Mouse (Mus musculus): ENCODE results near the gene Plekhb2.

The Plekhb2 gene

GRCm38 (mm10) chr1:34831381-34831780 is 18.4 kb upstream of the Plekhb2 start:
- in situ Hi-C loops (cut with MboI, MseI) = no loop called here

DNA sequence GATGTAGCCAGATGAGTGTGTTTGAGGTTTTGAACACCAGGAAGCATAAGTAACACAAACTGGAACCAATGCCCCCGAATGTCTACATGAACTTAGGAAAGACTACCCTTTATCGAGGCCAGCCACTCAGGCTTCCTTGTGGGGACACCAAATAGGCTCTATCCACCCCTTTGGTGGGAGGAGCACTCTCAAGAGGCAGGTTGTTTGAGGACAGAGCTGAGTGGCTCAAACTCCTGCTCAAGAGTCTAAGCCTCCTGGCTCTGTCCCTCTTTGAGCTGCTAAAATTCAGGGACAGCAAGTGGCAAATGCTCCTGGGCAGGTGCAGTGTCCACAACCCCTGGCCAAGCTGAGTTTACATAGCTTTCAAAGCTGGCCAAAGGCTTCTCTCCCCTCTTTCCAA is 14.9 kb upstream of the Plekhb2 start:
- in situ Hi-C loops (cut with MboI, MseI) = no loop called here

- in situ Hi-C loops (cut with MboI, MseI) = no loop called here
Observed at GRCm38 (mm10) chr1:34837951-34838689, 11.7 kb upstream of the Plekhb2 start.

GRCm38 (mm10) chr1:34839241-34839640 is 10.5 kb upstream of the Plekhb2 start:
- in situ Hi-C loops (cut with MboI, MseI) = no loop called here

DNA sequence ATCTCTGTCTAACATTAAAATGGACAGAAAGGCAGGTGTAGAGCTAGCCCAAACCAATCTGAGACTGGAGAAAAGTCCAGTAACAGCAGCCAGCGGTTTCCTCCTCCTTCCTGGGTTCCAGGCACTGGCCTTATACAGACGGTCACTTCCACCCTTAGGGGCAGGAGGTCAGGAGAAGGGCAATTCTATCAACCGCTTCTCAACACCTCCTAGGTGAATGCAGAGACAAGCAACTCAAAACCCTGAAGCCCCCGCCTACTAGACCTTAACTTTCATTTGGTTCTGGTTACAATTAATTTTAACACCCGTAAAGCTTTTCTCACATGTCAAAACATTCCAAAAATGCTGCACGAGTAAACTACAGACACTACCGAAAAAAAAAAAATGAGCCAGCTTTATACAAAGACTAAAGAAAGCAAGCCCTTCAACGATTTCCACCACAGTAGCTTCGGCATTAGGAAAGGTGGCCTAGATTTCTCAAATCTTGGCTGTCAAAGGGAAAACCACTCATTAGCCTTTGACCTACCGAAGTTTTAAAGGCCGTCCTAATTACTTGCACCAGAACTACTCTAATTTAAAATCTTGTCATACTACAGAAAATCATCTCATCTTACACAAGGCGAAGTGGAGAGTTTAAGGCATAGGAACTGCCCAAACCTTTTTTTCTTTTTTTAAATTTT is 7.9 kb upstream of the Plekhb2 start:
- in situ Hi-C loops (cut with MboI, MseI) = no loop called here

DNA sequence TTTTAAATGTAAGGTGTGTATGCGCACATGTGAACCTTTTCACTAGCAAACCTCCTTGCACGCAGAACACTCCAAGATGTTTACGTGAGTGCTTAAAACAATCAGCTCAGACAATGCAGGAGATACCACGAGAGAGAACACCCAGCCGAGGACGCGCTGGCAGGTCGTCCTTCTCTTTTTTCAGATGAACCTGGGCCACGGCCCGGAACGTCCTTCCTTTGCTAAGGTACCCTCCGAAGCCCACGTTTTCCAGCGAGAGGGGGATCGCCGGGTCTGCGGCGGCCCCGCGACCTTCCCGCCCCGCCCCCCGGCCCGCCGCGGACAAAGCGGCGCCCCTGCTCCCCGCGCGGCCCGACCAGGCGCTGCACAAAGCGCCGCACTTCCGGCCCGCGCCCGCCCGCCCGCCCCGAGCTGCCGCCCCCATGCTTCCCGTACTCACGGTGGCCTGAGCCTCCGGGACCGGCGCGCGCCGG is 7.4 kb upstream of the Plekhb2 start:
- in situ Hi-C loops (cut with MboI, MseI) = no loop called here

GRCm38 (mm10) chr1:34842887-34843618 is 6.7 kb upstream of the Plekhb2 start, which contains the start of gene Fam168b:
Gene Fam168b, minus strand, starts transcription at chr1:34843065.
- in situ Hi-C loops (cut with MboI, MseI) = no loop called here

DNA sequence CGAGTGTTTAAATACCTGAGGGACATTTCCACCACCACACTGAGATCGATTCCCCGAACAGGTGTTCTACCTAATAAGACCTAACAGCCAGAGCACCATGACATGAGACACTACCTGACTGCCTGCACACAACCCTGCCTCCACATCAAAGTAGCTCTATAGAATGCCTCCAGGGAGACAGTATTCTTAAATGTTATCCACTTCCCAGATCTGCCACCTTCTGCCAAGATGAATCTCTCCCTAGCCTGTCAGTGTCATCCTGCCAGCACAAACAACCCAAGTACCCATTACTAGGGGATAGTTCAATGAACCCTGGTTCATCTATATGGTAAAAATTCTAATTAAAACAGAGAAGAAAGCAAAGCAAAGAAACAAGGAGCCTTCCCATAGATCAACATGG is 2.7 kb upstream of the Plekhb2 start:
- in situ Hi-C loops (cut with MboI, MseI) = no loop called here

DNA sequence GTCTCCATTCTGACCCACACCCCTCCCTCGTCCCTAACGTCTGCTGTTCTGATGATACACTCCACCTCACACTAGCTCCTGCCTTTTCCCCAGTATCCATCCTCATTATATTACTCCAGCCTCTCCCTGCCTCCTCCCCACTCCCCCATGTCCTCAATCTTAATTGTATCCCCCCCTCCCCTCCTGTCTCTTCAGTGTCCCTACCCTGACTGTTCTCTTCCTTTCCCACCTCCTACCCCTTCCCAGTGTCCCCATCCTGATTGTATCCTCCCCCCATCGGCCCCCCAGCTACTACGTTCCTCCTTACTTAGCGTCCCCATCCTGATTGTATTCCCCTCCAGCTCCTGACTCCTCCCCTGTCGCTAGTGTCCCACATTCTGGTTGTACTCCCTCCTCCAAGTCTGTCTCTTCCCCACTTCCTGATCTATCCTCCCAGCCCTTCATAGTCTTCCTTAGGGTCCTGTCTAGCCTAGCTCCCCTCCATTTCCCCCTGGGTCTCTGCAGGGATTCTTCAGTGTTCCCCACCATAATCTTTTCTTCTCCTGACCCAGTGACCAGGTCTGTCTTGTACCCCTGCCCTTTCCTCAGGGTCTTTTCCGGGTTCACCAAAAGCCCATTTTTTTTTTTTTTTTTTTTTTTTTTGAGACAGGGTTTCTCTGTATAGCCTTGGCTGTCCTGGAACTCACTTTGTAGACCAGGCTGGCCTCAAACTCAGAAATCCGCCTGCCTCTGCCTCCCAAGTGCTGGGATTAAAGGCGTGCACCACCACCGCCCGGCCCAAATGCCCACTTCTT is 764 bp downstream of the Plekhb2 start:
- in situ Hi-C loops (cut with MboI, MseI) = loop anchor here (25.0 kb wide), 1 partner anchor 363 kb away; the partner anchor contains the start of gene Prss39

DNA sequence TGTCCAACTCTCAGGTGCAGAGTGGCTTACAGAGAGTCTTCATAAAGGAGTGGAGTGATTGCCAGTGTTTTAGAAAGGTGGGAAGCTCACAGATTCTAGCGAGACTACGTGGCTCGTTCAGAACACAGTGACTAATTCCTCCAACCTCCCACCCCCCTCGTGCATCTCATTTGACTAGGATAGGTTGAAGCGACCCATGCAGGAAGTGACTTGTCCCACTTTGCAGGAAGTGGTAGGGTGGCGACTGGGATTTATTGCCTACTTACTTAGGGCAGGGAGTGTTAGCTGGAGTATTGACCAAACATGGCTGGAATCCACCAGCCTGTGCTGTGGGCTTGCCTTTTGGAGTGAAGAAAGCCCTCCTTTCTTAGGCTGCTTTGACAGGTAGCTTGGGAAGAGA is 1.8 kb downstream of the Plekhb2 start:
- in situ Hi-C loops (cut with MboI, MseI) = loop anchor here (25.0 kb wide), 1 partner anchor 364 kb away; the partner anchor contains the start of gene Prss39

DNA sequence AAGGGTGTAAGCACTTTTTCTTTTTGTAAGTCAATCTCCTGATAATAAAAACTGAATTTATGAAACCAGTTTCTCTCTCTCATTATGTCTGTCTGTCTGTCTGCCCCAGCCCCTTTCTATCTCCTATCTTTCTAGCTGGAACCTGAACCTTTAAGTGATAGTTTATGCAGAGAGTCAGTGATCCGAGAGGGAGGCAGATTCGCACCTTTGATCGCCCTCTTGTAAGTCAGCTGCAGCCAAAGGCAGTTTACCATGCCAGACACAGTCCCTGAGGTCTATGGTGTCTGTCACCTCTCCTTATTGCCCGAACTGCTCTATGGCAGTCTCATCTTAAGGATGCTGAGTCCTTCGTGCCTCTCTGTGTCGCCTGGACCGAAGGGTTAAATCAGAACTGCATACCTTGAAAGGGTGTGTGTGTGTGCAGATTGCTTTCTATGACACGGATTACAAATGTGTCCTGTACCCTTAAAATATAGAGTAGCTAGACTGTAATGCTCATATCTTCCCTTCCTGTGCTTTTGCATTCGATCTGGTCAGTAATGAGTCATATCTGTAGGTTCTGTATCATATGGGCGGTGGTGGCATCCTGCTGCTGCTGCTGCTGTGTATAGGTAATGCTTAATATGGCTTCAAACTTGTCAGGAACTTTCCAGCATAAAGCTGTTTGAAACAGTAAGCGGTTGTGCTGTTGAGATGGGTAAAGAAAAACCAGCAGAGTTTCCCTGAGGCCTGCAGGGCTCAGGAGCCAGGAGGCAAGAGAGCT is 2.5 kb downstream of the Plekhb2 start:
- in situ Hi-C loops (cut with MboI, MseI) = loop anchor here (25.0 kb wide), 1 partner anchor 365 kb away; the partner anchor contains the start of gene Prss39

- in situ Hi-C loops (cut with MboI, MseI) = loop anchor here (25.0 kb wide), 1 partner anchor 366 kb away; the partner anchor contains the start of gene Prss39
Observed at GRCm38 (mm10) chr1:34853786-34854185, 4.0 kb downstream of the Plekhb2 start.

GRCm38 (mm10) chr1:34855056-34855739 is 5.4 kb downstream of the Plekhb2 start:
- in situ Hi-C loops (cut with MboI, MseI) = loop anchor here (25.0 kb wide), 1 partner anchor 368 kb away; the partner anchor contains the start of gene Prss39

- in situ Hi-C loops (cut with MboI, MseI) = loop anchor here (25.0 kb wide), 1 partner anchor 371 kb away; the partner anchor contains the start of gene Prss39
Observed at GRCm38 (mm10) chr1:34858671-34859070, 8.9 kb downstream of the Plekhb2 start.

- in situ Hi-C loops (cut with MboI, MseI) = loop anchor here (5.0 to 25.0 kb wide), 2 partner anchors 37 to 372 kb away; partner anchors contain the start of gene Prss39
Observed at GRCm38 (mm10) chr1:34859761-34860160, 10.0 kb downstream of the Plekhb2 start.

- in situ Hi-C loops (cut with MboI, MseI) = loop anchor here (5.0 to 25.0 kb wide), 2 partner anchors 38 to 373 kb away; partner anchors contain the start of gene Prss39
Observed at GRCm38 (mm10) chr1:34860205-34860604, 10.4 kb downstream of the Plekhb2 start.

- in situ Hi-C loops (cut with MboI, MseI) = loop anchor here (5.0 to 25.0 kb wide), 2 partner anchors 41 to 376 kb away; partner anchors contain the start of gene Prss39
Observed at GRCm38 (mm10) chr1:34862877-34863276, 13.1 kb downstream of the Plekhb2 start.

DNA sequence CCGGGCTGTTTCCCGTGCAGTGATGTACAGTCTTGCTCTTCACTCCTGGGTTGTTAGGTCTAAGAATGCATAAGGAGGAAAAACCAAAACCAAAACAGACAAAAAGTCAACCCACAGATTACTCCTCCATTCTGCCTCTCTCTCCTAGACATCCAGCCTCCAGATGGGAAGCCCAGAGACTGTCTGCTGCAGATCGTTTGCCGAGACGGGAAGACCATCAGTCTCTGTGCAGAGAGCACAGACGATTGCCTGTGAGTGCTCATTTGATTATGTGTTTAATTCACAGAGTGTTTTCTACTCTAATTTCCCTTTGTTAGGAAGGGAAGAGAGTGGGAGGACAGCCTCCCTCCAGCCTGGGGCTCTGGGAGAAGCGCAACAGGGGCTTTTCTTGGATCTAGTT is 13.5 kb downstream of the Plekhb2 start:
- in situ Hi-C loops (cut with MboI, MseI) = loop anchor here (5.0 to 25.0 kb wide), 2 partner anchors 41 to 376 kb away; partner anchors contain the start of gene Prss39

GRCm38 (mm10) chr1:34864243-34864642 is 14.5 kb downstream of the Plekhb2 start:
- in situ Hi-C loops (cut with MboI, MseI) = loop anchor here (5.0 to 25.0 kb wide), 2 partner anchors 42 to 377 kb away; partner anchors contain the start of gene Prss39
